Mouse (Mus musculus) macrophage (primary cell): ENCODE measurements around the gene Os9. TPM values are rescaled to one million over a fixed set of nuclear protein-coding genes. Genes with fewer than 3 reads are reported as not detected.
A peak's percentile ranks its signal among the peaks of the same experiment; 100 is the strongest.
"Not testable (repeated sequence)": the region's sequence is repeated elsewhere in the genome, so short reads cannot be mapped to it uniquely, and the experiment has no call there.

Experiments used
- H3K27ac ChIP-seq: fragments of 350-480 bp; formaldehyde crosslinking; 2 replicates; pipeline ENCODE4 v1.9.0; 2021
- H3K36me3 ChIP-seq: fragments of 350-480 bp; formaldehyde crosslinking; 2 replicates; pipeline ENCODE4 v1.9.0; 2021; ENCODE audit errors: inconsistent target
- H3K4me3 ChIP-seq: fragments of 350-480 bp; formaldehyde crosslinking; 2 replicates; pipeline ENCODE4 v1.9.0; 2021; ENCODE audit errors: inconsistent target
- H3K79me2 ChIP-seq: fragments of 350-480 bp; formaldehyde crosslinking; 2 replicates; pipeline ENCODE4 v1.9.0; 2021; ENCODE audit errors: inconsistent target
- WGBS: methylation state at CpG from one replicate; pipeline ENCODE4 v1.1.7; 2026; ENCODE audit warnings: inconsistent platforms; ENCODE audit not compliant: missing documents; 5-methylcytosine and 5-hydroxymethylcytosine counted together
- polyA plus RNA-seq: library from polyadenylated mRNA; stranded (reverse); fragments of 250-400 nt; gene quantifications from 3 replicates; pipeline ENCODE4 v1.2.4, GENCODE M21; 2018; ENCODE audit warnings: inconsistent platforms
- total RNA-seq, 78 experiments: library from RNA; depleted of rRNA; stranded (reverse); fragments of 250-400 nt; gene quantifications; 1 replicate in 9 of 78; 2 replicates in 24 of 78; 3 replicates in 43 of 78; 4 replicates in 2 of 78; pipeline ENCODE4 v1.2.4; 2018; ENCODE audit warnings: inconsistent platforms in 56 of 78

Os9 gene
- 10 to 100 TPM; 17.3 to 74.5 (median 54.7) TPM for total RNA-seq (2018; cell fraction: chromatin; rRNA removed)
- total RNA-seq (2018; cell fraction: cytosol; rRNA removed): 100 to 1,000 TPM; 126 to 231 (median 174) TPM
- 100 to 1,000 TPM in 25 of 26 experiments, 10 to 100 TPM in 1; 63.6 to 321 (median 251) TPM for total RNA-seq (2018; cell fraction: nucleus; rRNA removed)
- 173 to 355 TPM (median 215 TPM) in 3 replicates for polyA plus RNA-seq

- peaks cover 30% of the 10 kb centered on the region for H3K36me3 ChIP-seq
- H3K4me3 ChIP-seq: peak within 1 kb of the TSS; percentile 100
- peak within 1 kb of the TSS; percentile 59 for H3K27ac ChIP-seq
- H3K79me2 ChIP-seq: peaks cover 14% of the 10 kb centered on the region
- 0% methylated on average over 19 of the region's 19 CpGs for WGBS
Observed at GRCm38 (mm10) chr10:127121066-127121477, at the start of gene Os9. Gene Os9, minus strand, starts transcription at chr10:127121131.

GRCm38 (mm10) chr10:127170002-127170401 is 49.1 kb upstream of the Os9 start:
- peaks cover 22% of the 10 kb centered on the region for H3K79me2 ChIP-seq
- H3K36me3 ChIP-seq: peaks cover 7% of the 10 kb centered on the region
- no peak overlapping the region for H3K27ac ChIP-seq
- WGBS: 84% methylated on average over 22 of the region's 22 CpGs
- no peak overlapping the region for H3K4me3 ChIP-seq

GRCm38 (mm10) chr10:127167614-127168192 is 46.8 kb upstream of the Os9 start:
- no peak overlapping the region for H3K4me3 ChIP-seq
- 63% methylated on average over 10 of the region's 10 CpGs for WGBS
- peaks cover 7% of the 10 kb centered on the region for H3K36me3 ChIP-seq
- peaks cover 22% of the 10 kb centered on the region for H3K79me2 ChIP-seq
- H3K27ac ChIP-seq: no peak overlapping the region

GRCm38 (mm10) chr10:127166771-127167613 is 46.1 kb upstream of the Os9 start:
- H3K4me3 ChIP-seq: peak overlapping the region; percentile 39
- H3K27ac ChIP-seq: no peak overlapping the region
- WGBS: 34% methylated on average over 15 of the region's 15 CpGs

GRCm38 (mm10) chr10:127166404-127166715 is 45.4 kb upstream of the Os9 start:
- peak overlapping the region; percentile 28; the same call in 1 of the 2 replicates for H3K27ac ChIP-seq
- 35% methylated on average over 11 of the region's 11 CpGs for WGBS
- no peaks in the 10 kb centered on the region; the same call in 1 of the 2 replicates for H3K36me3 ChIP-seq
- H3K79me2 ChIP-seq: peaks cover 22% of the 10 kb centered on the region
- peak overlapping the region; percentile 39 for H3K4me3 ChIP-seq

More at GRCm38 (mm10) chr10:127166771-127167613, 46.1 kb upstream of the Os9 start:
- peaks cover 5% of the 10 kb centered on the region for H3K36me3 ChIP-seq
- H3K79me2 ChIP-seq: peaks cover 22% of the 10 kb centered on the region

GRCm38 (mm10) chr10:127165654-127166403 is 44.9 kb upstream of the Os9 start:
- Histone ChIP-seq H3K27ac (peak overlapping the region; percentile 28; the same call in 1 of the 2 replicates), H3K4me3 (peak overlapping the region; percentile 39), H3K79me2 (peaks cover 22% of the 10 kb centered on the region), H3K36me3 (no peaks in the 10 kb centered on the region)
- under 1% methylated on average over 55 of the region's 56 CpGs for WGBS

GRCm38 (mm10) chr10:127165354-127165653 is 44.4 kb upstream of the Os9 start:
- Histone ChIP-seq H3K4me3 (no peak overlapping the region), H3K27ac (no peak overlapping the region), H3K36me3 (no peaks in the 10 kb centered on the region), H3K79me2 (peaks cover 22% of the 10 kb centered on the region)
- WGBS: under 1% methylated on average over 35 of the region's 42 CpGs

GRCm38 (mm10) chr10:127164631-127165353 is 43.9 kb upstream of the Os9 start, which contains the start of gene B4galnt1:
Gene B4galnt1, plus strand, starts transcription at chr10:127165225.
- no peaks in the 10 kb centered on the region for H3K36me3 ChIP-seq
- peak within 1 kb of the TSS; percentile 39 for H3K4me3 ChIP-seq
- H3K79me2 ChIP-seq: peaks cover 22% of the 10 kb centered on the region
- peak within 1 kb of the TSS; percentile 78 for H3K27ac ChIP-seq
- 2% methylated on average over 42 of the region's 52 CpGs for WGBS

- WGBS: 89% methylated on average over 4 of the region's 4 CpGs
- Histone ChIP-seq H3K79me2 (peaks cover 22% of the 10 kb centered on the region), H3K27ac (peak overlapping the region; percentile 78), H3K4me3 (no peak overlapping the region), H3K36me3 (no peaks in the 10 kb centered on the region)
Observed at GRCm38 (mm10) chr10:127164190-127164589, 43.3 kb upstream of the Os9 start.

- 35% methylated on average over 6 of the region's 7 CpGs for WGBS
- H3K27ac ChIP-seq: not testable (repeated sequence)
Observed at GRCm38 (mm10) chr10:127162771-127163261, 41.9 kb upstream of the Os9 start.

GRCm38 (mm10) chr10:127160728-127161127 is 39.8 kb upstream of the Os9 start:
- WGBS: 38% methylated on average over 3 of the region's 3 CpGs
- no peaks in the 10 kb centered on the region for H3K79me2 ChIP-seq
- no peak overlapping the region for H3K27ac ChIP-seq
- H3K4me3 ChIP-seq: no peak overlapping the region
- no peaks in the 10 kb centered on the region for H3K36me3 ChIP-seq

More at GRCm38 (mm10) chr10:127162771-127163261, 41.9 kb upstream of the Os9 start:
- H3K79me2 ChIP-seq: peaks cover 16% of the 10 kb centered on the region
- H3K4me3 ChIP-seq, H3K36me3 ChIP-seq: not testable (repeated sequence)

GRCm38 (mm10) chr10:127160081-127160480 is 39.1 kb upstream of the Os9 start:
- 92% methylated on average over 9 of the region's 9 CpGs for WGBS
- no peak overlapping the region for H3K4me3 ChIP-seq
- no peak overlapping the region for H3K27ac ChIP-seq
- H3K36me3 ChIP-seq: no peaks in the 10 kb centered on the region
- no peaks in the 10 kb centered on the region for H3K79me2 ChIP-seq

GRCm38 (mm10) chr10:127158471-127158870 is 37.5 kb upstream of the Os9 start:
- Histone ChIP-seq H3K79me2 (no peaks in the 10 kb centered on the region), H3K4me3 (no peak overlapping the region), H3K36me3 (no peaks in the 10 kb centered on the region), H3K27ac (no peak overlapping the region)
- 65% methylated on average over 3 of the region's 3 CpGs for WGBS

- no peaks in the 10 kb centered on the region for H3K36me3 ChIP-seq
- H3K79me2 ChIP-seq: no peaks in the 10 kb centered on the region
- H3K4me3 ChIP-seq: no peak overlapping the region
- no peak overlapping the region for H3K27ac ChIP-seq
- WGBS: 90% methylated on average over 1 of the region's 1 CpGs
Observed at GRCm38 (mm10) chr10:127156511-127156910, 35.6 kb upstream of the Os9 start.
